Mouse (Mus musculus): Measurements from ENCODE around the gene Rpl29.

- TF ChIP-seq CTCF (IDR thresholded peaks at IDR 0.05; ENCODE audit: borderline replicate concordance, extremely low read depth, insufficient read depth, insufficient read length) (no peak), POLR2A (IDR thresholded peaks at IDR 0.05; ENCODE audit: borderline replicate concordance, extremely low read depth, insufficient read depth, insufficient read length, poor library complexity, severe bottlenecking) (no peak)
Measured at GRCm38 (mm10) chr9:106459946-106460345, 30.7 kb downstream of the Rpl29 start.

Data from brain, embryonic 14.5 days (tissue).